Mouse (Mus musculus) brain, embryonic 14.5 days (tissue): Measurements from ENCODE around the gene Ssbp2. TPM values are rescaled to one million over a fixed set of nuclear protein-coding genes. Genes with fewer than 3 reads are reported as not detected.
A peak's percentile ranks its signal among the peaks of the same experiment; 100 is the strongest.

Experiments used
- DNase-seq: peaks from one replicate; pipeline ENCODE4 v3.0.0-alpha.2; 2011; ENCODE audit warnings: low read depth
- CTCF ChIP-seq: fragments of 200-500 bp; IDR thresholded peaks from 2 replicates; pipeline ENCODE4 v1.5.1; 2012; ENCODE audit warnings: inconsistent platforms, mild to moderate bottlenecking, moderate library complexity, borderline replicate concordance; ENCODE audit not compliant: insufficient read depth, insufficient read length; ENCODE audit errors: extremely low read depth
- POLR2A ChIP-seq: fragments of 200-500 bp; IDR thresholded peaks from 2 replicates; pipeline ENCODE4 v1.6.1; 2012; ENCODE audit warnings: mild to moderate bottlenecking, inconsistent platforms, borderline replicate concordance; ENCODE audit not compliant: poor library complexity, insufficient read depth, insufficient read length, severe bottlenecking; ENCODE audit errors: extremely low read depth
- polyA plus RNA-seq: library from polyadenylated mRNA; depleted of rRNA; stranded (reverse); fragments of >200 nt; gene quantifications from 2 replicates; pipeline ENCODE4 v1.2.3, GENCODE M21; 2012

Ssbp2 gene
- polyA plus RNA-seq, 1 experiment: 133 TPM

- TF ChIP-seq CTCF (no peak), POLR2A (no peak)
- peak; percentile 51 for DNase-seq
Measured at GRCm38 (mm10) chr13:91605043-91605840, 145.2 kb downstream of the Ssbp2 start.

- no peak for DNase-seq
- no peak for TF ChIP-seq POLR2A
- TF ChIP-seq CTCF: no peak
Measured at GRCm38 (mm10) chr13:91610601-91611000, 150.5 kb downstream of the Ssbp2 start.

- TF ChIP-seq POLR2A: no peak
- no peak for TF ChIP-seq CTCF
- no peak for DNase-seq
Measured at GRCm38 (mm10) chr13:91611909-91612308, 151.8 kb downstream of the Ssbp2 start.

GRCm38 (mm10) chr13:91612578-91612977, 152.5 kb downstream of the Ssbp2 start:
- no peak for TF ChIP-seq POLR2A
- TF ChIP-seq CTCF: no peak

GRCm38 (mm10) chr13:91616050-91616449, 156.0 kb downstream of the Ssbp2 start:
- DNase-seq: peak; percentile 24
- no peak for TF ChIP-seq CTCF
- no peak for TF ChIP-seq POLR2A

More at GRCm38 (mm10) chr13:91612578-91612977, 152.5 kb downstream of the Ssbp2 start:
- no peak for DNase-seq

GRCm38 (mm10) chr13:91616876-91617275, 156.8 kb downstream of the Ssbp2 start:
- TF ChIP-seq POLR2A (no peak), CTCF (no peak)
- DNase-seq: no peak

GRCm38 (mm10) chr13:91619431-91619830, 159.3 kb downstream of the Ssbp2 start:
- DNase-seq: no peak
- no peak for TF ChIP-seq POLR2A
- no peak for TF ChIP-seq CTCF

DNA sequence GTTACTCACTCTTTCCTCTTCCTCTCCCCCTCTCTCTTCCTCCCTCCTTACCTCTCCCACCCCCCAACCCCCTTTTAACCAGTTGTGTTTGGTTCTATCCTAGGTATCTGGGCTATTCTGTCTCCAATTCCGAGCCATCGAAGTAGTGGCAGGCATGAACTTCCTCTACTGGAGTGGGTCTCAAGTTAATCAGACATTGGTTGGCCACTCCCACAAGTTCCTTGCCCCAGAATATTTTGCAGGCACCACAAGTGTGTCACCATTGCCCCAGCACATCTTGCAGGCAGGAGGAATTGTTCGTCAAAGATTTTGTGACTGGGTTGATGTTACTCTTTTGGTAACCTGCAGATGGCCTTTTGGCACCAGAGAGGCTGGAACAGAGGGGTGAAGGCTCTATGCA, 160.5 kb downstream of the Ssbp2 start:
- DNase-seq: no peak
- TF ChIP-seq CTCF (no peak), POLR2A (no peak)

GRCm38 (mm10) chr13:91631291-91631799, 171.3 kb downstream of the Ssbp2 start:
- TF ChIP-seq CTCF: no peak
- no peak for TF ChIP-seq POLR2A
- no peak for DNase-seq

- DNase-seq: no peak
- TF ChIP-seq POLR2A (no peak), CTCF (no peak)
Measured at GRCm38 (mm10) chr13:91634123-91634522, 174.0 kb downstream of the Ssbp2 start.

GRCm38 (mm10) chr13:91635957-91636356, 175.9 kb downstream of the Ssbp2 start:
- DNase-seq: no peak
- TF ChIP-seq POLR2A: no peak
- no peak for TF ChIP-seq CTCF

DNA sequence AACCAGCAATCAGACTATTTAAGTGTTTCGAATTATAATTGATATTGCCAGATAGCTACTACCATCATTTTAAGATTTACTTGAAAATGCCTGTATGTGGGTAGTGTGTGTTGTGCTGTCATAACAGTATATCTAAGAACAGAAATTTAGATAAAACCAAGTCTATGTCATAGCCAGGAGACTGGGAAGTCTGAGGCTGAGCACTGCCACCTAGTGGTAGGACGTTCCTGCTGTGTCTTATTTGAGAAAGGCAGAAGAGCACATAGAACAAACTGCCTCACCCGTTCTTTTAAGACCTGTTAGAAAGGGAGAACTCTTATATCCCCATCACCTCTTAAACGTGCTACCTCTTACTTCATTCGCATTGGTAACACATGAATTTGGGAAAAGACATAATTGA, 176.7 kb downstream of the Ssbp2 start:
- peak; percentile 94 for DNase-seq

More for the DNA sequence above, 176.7 kb downstream of the Ssbp2 start:
- peak; percentile 82; the same call in 1 of the 2 replicates for TF ChIP-seq CTCF
- TF ChIP-seq POLR2A: no peak
